Mouse (Mus musculus) liver, adult 2 months (tissue): ENCODE results near the gene Qrfp. TPM values are rescaled to one million over a fixed set of nuclear protein-coding genes. Genes with fewer than 3 reads are reported as not detected.

Experiments used
- DNase-seq: peaks from one replicate; pipeline ENCODE4 v3.0.0-alpha.2; 2011; ENCODE audit warnings: low read depth, low spot score; ENCODE audit errors: extremely low read depth
- H3K27ac ChIP-seq: fragments of 200-500 bp; replicated peaks from 2 replicates; pipeline ENCODE4 v1.5.1; 2012; ENCODE audit warnings: low read depth, mild to moderate bottlenecking, control low read depth, inconsistent platforms, low read length; ENCODE audit not compliant: insufficient read depth
- H3K27me3 ChIP-seq: fragments of 200-500 bp; 2 replicates; pipeline ENCODE4 v1.6.1; 2012; ENCODE audit warnings: mild to moderate bottlenecking, moderate library complexity, low read length, inconsistent platforms; ENCODE audit not compliant: control insufficient read depth, insufficient read depth
- H3K36me3 ChIP-seq: fragments of 200-500 bp; 2 replicates; pipeline ENCODE4 v1.6.1; 2012; ENCODE audit warnings: low read length, inconsistent platforms; ENCODE audit not compliant: control insufficient read depth, insufficient read depth
- H3K4me1 ChIP-seq: fragments of 200-500 bp; 2 replicates; pipeline ENCODE4 v1.6.1; 2011; ENCODE audit warnings: low read length; ENCODE audit not compliant: control insufficient read depth, insufficient read depth
- H3K4me3 ChIP-seq: fragments of 200-500 bp; 2 replicates; pipeline ENCODE4 v1.5.1; 2011; ENCODE audit warnings: low read depth, mild to moderate bottlenecking, control low read depth, low read length, moderate library complexity; ENCODE audit not compliant: insufficient read depth
- H3K79me2 ChIP-seq: fragments of 200-500 bp; 2 replicates; pipeline ENCODE4 v1.6.1; 2012; ENCODE audit warnings: inconsistent platforms, mild to moderate bottlenecking, low read length, moderate library complexity; ENCODE audit not compliant: control insufficient read depth, insufficient read depth
- H3K9ac ChIP-seq: fragments of 200-500 bp; 2 replicates; pipeline ENCODE4 v1.6.1; 2012; ENCODE audit warnings: low read depth, mild to moderate bottlenecking, control low read depth, inconsistent platforms, low read length
- CTCF ChIP-seq: fragments of 200-500 bp; IDR thresholded peaks from 2 replicates; pipeline ENCODE4 v1.5.1; 2011; ENCODE audit warnings: low read depth, low read length, control low read depth
- POLR2A ChIP-seq: fragments of 200-500 bp; IDR thresholded peaks from 2 replicates; pipeline ENCODE4 v1.6.1; 2011; ENCODE audit warnings: low read length, control low read depth; ENCODE audit not compliant: insufficient read depth; ENCODE audit errors: extremely low read depth
- WGBS: fragments of 180-500 bp; shearing (Covaris S2); methylation state at CpG from one replicate; pipeline ENCODE4 v1.1.7; 2018; 5-methylcytosine and 5-hydroxymethylcytosine counted together
- polyA plus RNA-seq: library from polyadenylated mRNA; depleted of rRNA; stranded (reverse); fragments of >200 nt; gene quantifications from 2 replicates; pipeline ENCODE4 v1.2.3, GENCODE M21; 2012
- total RNA-seq: library from RNA; depleted of rRNA; stranded (reverse); fragments of >200 nt; gene quantifications from 2 replicates; pipeline ENCODE4 v1.2.3, GENCODE M21; 2014

Qrfp gene
- total and polyA plus RNA-seq, 2 experiments, result not detected

- WGBS, result 12% methylated on average over 35 of the region's 35 CpGs
- Histone ChIP-seq H3K27me3 (peaks cover 21% of the 10 kb centered on the region), H3K9ac (no peak overlapping the region), H3K27ac (no peak overlapping the region), H3K4me3 (no peak overlapping the region), H3K36me3 (no peaks in the 10 kb centered on the region), H3K4me1 (peaks cover 2% of the 10 kb centered on the region; the same call in 1 of the 2 replicates), H3K79me2 (no peaks in the 10 kb centered on the region)
- no peak for TF ChIP-seq CTCF
- TF ChIP-seq POLR2A, result no peak
- no peak for DNase-seq
These were observed 36.6 kb upstream of the Qrfp start for GRCm38 (mm10) chr2:31846692-31847660.

GRCm38 (mm10) chr2:31845896-31846691 is 35.7 kb upstream of the Qrfp start, which contains the start of gene Fibcd1:
TSS of gene Fibcd1 (minus strand) at chr2:31846005.
- H3K36me3 ChIP-seq, result no peaks in the 10 kb centered on the region
- DNase-seq, result no peak
- TF ChIP-seq POLR2A (no peak), CTCF (no peak)
- WGBS, result 2% methylated on average over 79 of the region's 88 CpGs
- H3K9ac ChIP-seq, result no peak within 1 kb of the TSS
- H3K4me1 ChIP-seq, result peaks cover 2% of the 10 kb centered on the region; the same call in 1 of the 2 replicates
- H3K27me3 ChIP-seq, result peaks cover 21% of the 10 kb centered on the region
- H3K27ac ChIP-seq, result no peak within 1 kb of the TSS
- no peaks in the 10 kb centered on the region for H3K79me2 ChIP-seq
- peak within 1 kb of the TSS; percentile 24; the same call in 1 of the 2 replicates for H3K4me3 ChIP-seq

GRCm38 (mm10) chr2:31845512-31845895 is 35.1 kb upstream of the Qrfp start:
- H3K79me2 ChIP-seq, result no peaks in the 10 kb centered on the region
- peak overlapping the region; percentile 24; the same call in 1 of the 2 replicates for H3K4me3 ChIP-seq
- peaks cover 2% of the 10 kb centered on the region; the same call in 1 of the 2 replicates for H3K4me1 ChIP-seq
- no peak overlapping the region for H3K9ac ChIP-seq
- no peak overlapping the region for H3K27ac ChIP-seq
- TF ChIP-seq CTCF, result no peak
- TF ChIP-seq POLR2A, result no peak
- H3K27me3 ChIP-seq, result peaks cover 21% of the 10 kb centered on the region
- DNase-seq, result no peak
- no peaks in the 10 kb centered on the region for H3K36me3 ChIP-seq
- WGBS, result 5% methylated on average over 26 of the region's 26 CpGs

- TF ChIP-seq POLR2A, result no peak
- no peak for TF ChIP-seq CTCF
These were observed 34.4 kb upstream of the Qrfp start for GRCm38 (mm10) chr2:31844729-31845136.

GRCm38 (mm10) chr2:31838868-31839267 is 28.5 kb upstream of the Qrfp start:
- WGBS, result 60% methylated on average over 1 of the region's 1 CpGs
- TF ChIP-seq POLR2A (no peak), CTCF (no peak)
- Histone ChIP-seq H3K27ac (no peak overlapping the region), H3K4me3 (no peak overlapping the region), H3K27me3 (no peaks in the 10 kb centered on the region), H3K36me3 (no peaks in the 10 kb centered on the region), H3K79me2 (no peaks in the 10 kb centered on the region), H3K9ac (no peak overlapping the region), H3K4me1 (no peaks in the 10 kb centered on the region)
- DNase-seq, result no peak

More at GRCm38 (mm10) chr2:31844729-31845136, 34.4 kb upstream of the Qrfp start:
- no peak overlapping the region for H3K9ac ChIP-seq
- no peak overlapping the region for H3K27ac ChIP-seq
- no peak overlapping the region for H3K4me3 ChIP-seq
- peaks cover 2% of the 10 kb centered on the region; the same call in 1 of the 2 replicates for H3K4me1 ChIP-seq
- H3K79me2 ChIP-seq, result no peaks in the 10 kb centered on the region
- H3K36me3 ChIP-seq, result no peaks in the 10 kb centered on the region
- H3K27me3 ChIP-seq, result peaks cover 21% of the 10 kb centered on the region
- DNase-seq, result no peak
- WGBS, result 25% methylated on average over 10 of the region's 10 CpGs
